Mouse (Mus musculus): ENCODE measurements around the gene Jmjd6. TPM values are rescaled to one million over a fixed set of nuclear protein-coding genes. Genes with fewer than 3 reads are reported as not detected.

Jmjd6 gene
- total and polyA plus RNA-seq, 3 experiments, result 106 to 116 (median 109) TPM

DNA sequence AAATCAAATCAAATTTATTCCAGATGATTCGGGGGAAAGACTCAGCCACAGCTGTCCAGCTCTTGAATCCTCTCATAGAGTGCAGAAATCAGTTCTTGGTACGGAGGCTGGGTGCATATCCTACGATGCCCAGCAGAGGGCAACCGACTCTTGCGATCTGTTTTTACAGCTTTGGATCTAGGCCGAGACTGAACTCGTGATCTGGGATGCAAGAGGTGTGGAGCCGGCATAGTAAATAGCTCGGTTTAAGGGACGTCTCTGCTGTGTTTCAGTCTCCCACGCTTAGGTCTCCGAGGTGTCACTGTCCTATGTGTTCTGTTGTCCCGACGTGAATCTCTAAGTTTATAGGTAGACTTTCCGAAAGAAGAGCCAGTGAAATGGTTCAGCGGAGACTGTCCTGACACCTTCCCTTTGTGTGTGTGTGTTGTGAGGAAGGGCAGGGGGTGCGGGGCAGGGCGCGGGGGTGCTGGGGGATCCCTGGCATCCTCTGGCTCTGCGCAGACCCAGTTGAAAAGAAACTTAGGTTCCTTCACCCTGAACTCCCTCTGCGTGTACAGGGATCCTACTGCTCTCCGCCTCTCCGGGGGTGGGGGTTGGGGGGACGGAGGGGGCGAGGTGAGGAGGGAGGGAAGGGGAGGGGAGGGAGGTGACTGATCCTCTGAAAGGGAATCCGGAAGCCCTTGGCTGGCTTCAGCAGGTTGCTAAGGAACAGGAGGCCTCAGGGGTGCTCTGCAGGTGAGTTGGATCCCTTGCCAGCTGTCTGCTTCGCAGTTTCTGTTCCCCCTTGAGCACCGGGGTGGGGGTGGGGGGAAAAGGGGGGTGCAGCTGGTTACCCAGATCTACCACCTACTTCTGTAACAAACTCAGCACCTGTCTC is 42.3 kb upstream of the Jmjd6 start (continued):
- no peak for TF ChIP-seq POLR2AphosphoS2 (IDR thresholded peaks at IDR 0.05; ENCODE audit: low read depth, low read length)
- TF ChIP-seq SMC3 (IDR thresholded peaks at IDR 0.05; ENCODE audit: low read depth, low read length), result peak; percentile 99
- peak; percentile 76 for TF ChIP-seq ETS1 (conservative IDR thresholded peaks at IDR 0.05; ENCODE audit: low read depth, low read length)
- peak; percentile 66; the same call in 1 of the 2 replicates for TF ChIP-seq CHD2 (IDR thresholded peaks at IDR 0.05; ENCODE audit: low read length)
- peak; percentile 57; the same call in 1 of the 2 replicates for TF ChIP-seq MYC (IDR thresholded peaks at IDR 0.05; ENCODE audit: low read depth, low read length)
- no peak for TF ChIP-seq RCOR1 (conservative IDR thresholded peaks at IDR 0.05; ENCODE audit: low read depth, low read length)
- TF ChIP-seq RAD21 (IDR thresholded peaks at IDR 0.05; ENCODE audit: low read depth, low read length), result peak; percentile 98
- no peak for TF ChIP-seq CHD1 (IDR thresholded peaks at IDR 0.05; ENCODE audit: low read depth, low read length)
- no peak for TF ChIP-seq MXI1 (IDR thresholded peaks at IDR 0.05; ENCODE audit: low read depth, low read length)
- TF ChIP-seq ZNF384 (IDR thresholded peaks at IDR 0.05; ENCODE audit: low read depth, low read length), result no peak
- no peak for TF ChIP-seq JUN (IDR thresholded peaks at IDR 0.05; ENCODE audit: insufficient read depth, low read depth, low read length)
- no peak for TF ChIP-seq MAX (IDR thresholded peaks at IDR 0.05; ENCODE audit: low read length)
- no peak for TF ChIP-seq PAX5 (IDR thresholded peaks at IDR 0.05; ENCODE audit: low read length)
- TF ChIP-seq MAZ (IDR thresholded peaks at IDR 0.05; ENCODE audit: low read depth, low read length), result peak; percentile 73; the same call in 1 of the 2 replicates
- peak; percentile 39; the same call in 1 of the 2 replicates for TF ChIP-seq NELFE (IDR thresholded peaks at IDR 0.05; ENCODE audit: low read depth, low read length)
- peak; percentile 96 for TF ChIP-seq ZC3H11A (IDR thresholded peaks at IDR 0.05; ENCODE audit: low read depth, low read length)
- peak; percentile 82 for TF ChIP-seq BHLHE40 (IDR thresholded peaks at IDR 0.05; ENCODE audit: low read depth, low read length)

GRCm38 (mm10) chr11:116884061-116884460 is 40.8 kb upstream of the Jmjd6 start:
- DNase-seq (ENCODE audit: extremely low read depth), result no peak
- in situ Hi-C loops (cut with MboI; ENCODE audit: low pct_ligation_motif_present, low pct_unique_long_range_greater_than_20kb, low sequenced_read_pairs), result loop anchor here (10.0 kb wide), 1 partner anchor 291 kb away; no protein-coding TSS in a partner anchor

More at GRCm38 (mm10) chr11:116884061-116884460, 40.8 kb upstream of the Jmjd6 start:
- Histone ChIP-seq H3K36me3 (replicated peaks in 1 of 2; ENCODE audit: control insufficient read depth in 1 of 2, insufficient read depth in 1 of 2, low read length in 1 of 2) (no peaks in the 10 kb centered on the region), H3K9me3 (replicated peaks; ENCODE audit: low read length) (no peaks in the 10 kb centered on the region), H3K4me3 (replicated peaks in 1 of 3; ENCODE audit: low read depth in 2 of 3, low read length in 2 of 3, poor library complexity in 1 of 3) (no peak overlapping the region), H3K9ac (ENCODE audit: insufficient read depth, low read depth) (no peak overlapping the region), H3K4me2 (ENCODE audit: insufficient read depth, low read depth, poor library complexity, severe bottlenecking) (no peak overlapping the region), H3K4me1 (ENCODE audit: control insufficient read depth in 1 of 2, insufficient read depth in 2 of 2) (peaks cover 5 to 13% of the 10 kb centered on the region in 2 experiments; a peak in 3 of 4 replicates), H3K79me2 (replicated peaks; ENCODE audit: control insufficient read depth, extremely low read depth, insufficient read depth, poor library complexity, severe bottlenecking) (no peaks in the 10 kb centered on the region), H3K27ac (ENCODE audit: insufficient read depth, low read depth) (no peak overlapping the region), H3K27me3 (replicated peaks) (peaks cover 38% of the 10 kb centered on the region)
- dilution Hi-C loops (cut with MboI; ENCODE audit: extremely low pct_ligation_motif_present, extremely low pct_unique_long_range_greater_than_20kb, low sequenced_read_pairs), result no loop called here
- TF ChIP-seq ZC3H11A (IDR thresholded peaks at IDR 0.05; ENCODE audit: low read depth, low read length) (no peak), E2F4 (IDR thresholded peaks at IDR 0.05; ENCODE audit: insufficient replicate concordance, low read depth, low read length) (no peak), NELFE (IDR thresholded peaks at IDR 0.05; ENCODE audit: low read depth, low read length) (no peak), RCOR1 (conservative IDR thresholded peaks at IDR 0.05; ENCODE audit: low read depth, low read length) (no peak)

All from CH12.LX (cell line).